Mouse (Mus musculus) cerebellum, postnatal 25 days (tissue): Measurements from ENCODE around the gene Mia.
A peak's percentile ranks its signal among the peaks of the same experiment; 100 is the strongest.

Experiments
- DNase-seq, 2 experiments: peaks; one replicate each; pipeline ENCODE4 v3.0.0; 2021; ENCODE audit warnings: mixed read lengths in 2 of 2

Gene Mia

DNA sequence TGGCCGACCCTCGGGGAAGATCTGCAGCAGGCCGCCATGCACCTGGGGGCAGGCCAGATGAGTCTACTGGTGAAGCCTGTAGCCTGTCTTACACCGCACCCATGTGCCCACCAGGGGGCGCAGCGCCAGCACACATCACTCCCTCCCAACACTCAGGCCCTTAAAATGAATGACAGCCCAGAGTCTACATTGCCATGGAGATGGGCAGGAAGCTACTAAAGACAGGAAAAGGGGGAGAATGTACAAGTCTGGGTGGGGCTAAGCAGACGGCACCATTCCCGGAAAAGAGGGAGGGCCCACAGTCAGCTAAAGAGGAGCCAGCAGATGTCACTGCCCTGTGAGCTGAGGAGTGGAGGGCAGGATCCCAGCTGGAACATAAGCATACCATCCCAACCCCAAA is 21.1 kb downstream of the Mia start:
- peak; percentile 88 to 91 for DNase-seq

DNA sequence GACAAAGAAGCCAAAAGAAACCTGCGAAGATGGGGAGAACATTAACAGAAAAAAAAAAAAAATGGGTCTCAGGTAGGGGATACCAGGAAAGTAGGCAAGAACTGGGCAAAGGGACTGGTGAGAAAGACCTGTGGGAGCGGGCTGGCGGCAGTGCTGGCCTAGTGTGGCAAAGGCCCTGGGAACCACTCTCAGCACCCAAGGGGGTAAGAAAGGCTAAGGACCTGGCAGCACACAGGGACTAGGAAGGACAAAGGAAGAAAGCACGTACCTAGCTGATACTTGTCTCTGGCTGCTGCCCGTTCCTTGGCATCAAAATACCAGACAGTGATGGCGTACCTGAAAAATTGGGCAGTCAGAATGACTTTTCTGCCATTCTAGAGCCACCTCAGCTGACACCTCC is 21.7 kb downstream of the Mia start:
- no peak for DNase-seq

DNA sequence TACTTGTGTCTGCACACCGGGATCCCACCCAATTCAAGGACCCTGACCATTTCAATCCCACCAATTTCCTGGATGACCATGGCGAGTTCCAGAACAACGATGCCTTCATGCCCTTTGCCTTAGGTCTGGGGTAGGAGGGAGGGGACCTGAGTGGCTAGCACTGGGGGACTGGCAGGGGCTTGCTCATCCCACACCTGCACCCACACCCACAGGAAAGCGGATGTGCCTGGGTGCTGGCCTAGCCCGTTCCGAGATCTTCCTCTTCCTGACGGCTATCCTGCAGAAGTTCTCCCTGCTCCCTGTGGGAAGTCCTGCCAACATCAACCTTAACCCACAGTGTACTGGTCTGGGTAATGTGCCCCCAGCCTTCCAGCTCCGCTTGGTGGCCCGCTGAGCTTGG is 22.8 kb downstream of the Mia start:
- DNase-seq = no peak

DNA sequence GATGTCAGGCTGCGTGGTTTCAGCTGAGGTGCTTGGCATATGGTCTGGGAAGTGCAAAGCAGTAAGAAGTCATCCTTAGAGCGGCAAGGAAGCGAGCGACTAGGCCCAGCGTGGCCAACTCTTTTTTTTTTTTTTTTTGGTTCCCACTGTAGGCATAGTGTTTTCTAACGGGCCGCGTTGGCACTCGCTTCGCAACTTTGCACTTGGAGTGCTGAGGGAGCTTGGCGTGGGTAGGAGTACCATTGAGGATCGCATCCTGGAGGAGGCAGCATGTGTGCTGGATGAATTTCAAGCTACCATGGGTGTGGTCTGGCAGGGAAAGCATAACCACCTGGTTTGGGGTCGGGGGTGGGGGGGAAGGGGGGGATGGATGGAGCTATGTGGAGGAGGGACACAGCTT is 25.0 kb downstream of the Mia start:
- DNase-seq = peak in 1 of 2 experiments; percentile 44

DNA sequence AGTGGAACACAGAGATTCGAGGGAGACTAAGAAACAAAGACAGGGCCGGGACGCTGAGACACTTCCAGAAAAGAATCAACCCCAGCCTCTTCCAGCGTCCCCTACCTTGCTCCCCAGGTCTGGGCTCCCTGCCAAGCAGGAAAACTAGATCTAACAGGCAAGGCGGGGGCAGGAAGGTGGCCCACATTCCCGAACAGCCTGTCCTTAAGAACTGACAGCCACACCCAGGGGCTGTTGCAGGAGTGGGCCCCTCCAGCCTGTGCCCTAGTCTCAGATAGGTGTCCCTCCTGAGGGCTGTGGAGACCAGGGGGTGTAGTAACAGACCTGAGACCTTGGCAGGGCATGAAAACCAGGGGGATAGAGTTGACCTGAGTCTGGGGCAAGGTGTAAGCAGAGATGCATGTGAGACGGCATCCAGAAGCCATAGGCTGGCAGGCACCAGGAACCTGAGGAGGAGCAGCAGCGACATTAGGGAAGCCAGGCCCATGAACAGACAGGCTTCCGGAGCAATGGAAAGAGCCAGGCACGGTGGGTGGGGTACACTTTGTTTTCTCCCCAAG is 27.7 kb downstream of the Mia start, which contains the start of gene Cyp2t4:
Cyp2t4 (plus strand) TSS at position 510 of the 560 bp plus-strand sequence.
- peak in 1 of 2 experiments; percentile 58 for DNase-seq

DNA sequence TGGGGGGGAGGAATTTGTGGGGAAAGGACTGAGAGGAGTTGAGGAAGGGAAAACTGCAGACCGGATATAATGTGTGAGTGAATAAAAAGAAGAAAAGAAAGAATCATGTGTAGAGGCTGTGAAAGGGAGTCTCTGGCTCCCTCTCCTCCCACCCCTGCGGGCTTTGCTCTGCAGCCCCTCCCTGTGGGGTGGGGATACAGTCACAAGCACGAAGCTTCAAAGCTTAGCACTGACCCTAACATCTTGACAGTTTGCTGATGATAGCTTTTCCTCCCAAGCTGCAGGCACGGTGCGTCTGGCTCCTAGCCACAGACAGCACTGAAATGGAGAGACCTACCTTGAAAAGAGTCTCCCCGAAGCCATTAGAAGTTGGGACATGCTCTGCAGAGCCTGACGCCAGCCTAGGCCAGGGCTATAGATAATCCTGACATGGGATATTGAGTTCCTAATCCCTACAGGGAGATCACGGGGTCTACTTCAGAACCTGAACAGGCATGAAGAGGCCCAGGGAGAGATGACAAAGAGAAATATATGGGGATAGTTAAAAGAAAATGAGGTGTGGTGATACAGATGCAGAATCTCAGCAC is 44.5 kb downstream of the Mia start:
- DNase-seq = no peak

DNA sequence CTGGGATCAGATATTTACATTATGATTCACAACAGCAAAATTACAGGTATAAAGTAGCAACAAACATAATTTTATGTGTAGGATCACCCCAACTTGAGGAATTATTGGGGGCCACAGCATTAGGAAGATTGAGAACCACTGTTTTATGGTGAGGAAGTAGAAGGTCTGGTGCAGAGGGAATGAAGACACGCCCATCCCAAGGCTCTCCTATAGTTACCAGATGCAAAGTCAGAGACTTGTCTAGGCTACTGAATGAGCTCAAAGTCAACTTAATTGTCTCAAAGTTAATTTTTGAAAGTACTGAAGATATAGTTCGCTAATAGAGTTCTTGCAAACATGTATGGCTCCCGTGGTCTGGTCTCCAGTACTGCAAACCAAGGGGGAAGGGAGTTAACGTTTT is 47.2 kb downstream of the Mia start:
- DNase-seq = no peak

DNA sequence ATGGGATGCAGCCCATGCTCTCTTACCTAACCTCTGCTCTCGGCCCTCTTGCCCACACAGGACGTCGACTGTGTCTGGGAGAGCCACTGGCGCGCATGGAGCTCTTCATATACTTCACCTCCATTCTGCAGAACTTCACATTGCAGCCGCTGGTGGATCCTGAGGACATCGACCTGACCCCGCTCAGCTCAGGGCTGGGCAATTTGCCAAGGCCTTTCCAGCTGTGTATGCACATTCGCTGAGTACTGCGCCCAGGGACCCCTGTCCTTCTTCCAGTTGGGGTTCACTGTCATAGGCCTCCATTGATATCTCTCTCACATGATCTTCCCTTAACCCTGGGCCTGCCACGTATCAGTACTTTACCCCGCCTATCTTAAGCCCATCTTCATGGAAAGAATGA is 47.8 kb downstream of the Mia start:
- DNase-seq = peak; percentile 10 to 14

DNA sequence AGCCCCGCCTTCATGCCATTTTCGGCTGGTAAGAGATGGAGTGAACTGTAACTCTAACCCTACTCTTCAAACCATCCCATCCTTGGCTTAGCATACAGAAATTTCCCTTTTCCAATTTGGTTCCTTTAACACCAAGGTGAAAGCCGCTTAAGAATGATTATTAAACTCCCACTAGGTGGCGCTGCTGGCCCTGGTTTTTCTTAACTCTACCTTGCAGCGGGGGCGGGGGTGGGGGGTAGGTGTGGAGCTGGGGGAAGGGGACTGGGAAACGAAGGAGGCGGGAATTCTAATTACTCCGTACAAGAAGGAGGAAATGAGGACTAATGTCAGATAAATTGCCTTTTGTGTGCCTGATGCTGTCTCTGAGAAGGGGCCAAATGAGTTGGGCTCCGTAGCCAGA is 48.4 kb downstream of the Mia start:
- DNase-seq = peak; percentile 66 to 84

DNA sequence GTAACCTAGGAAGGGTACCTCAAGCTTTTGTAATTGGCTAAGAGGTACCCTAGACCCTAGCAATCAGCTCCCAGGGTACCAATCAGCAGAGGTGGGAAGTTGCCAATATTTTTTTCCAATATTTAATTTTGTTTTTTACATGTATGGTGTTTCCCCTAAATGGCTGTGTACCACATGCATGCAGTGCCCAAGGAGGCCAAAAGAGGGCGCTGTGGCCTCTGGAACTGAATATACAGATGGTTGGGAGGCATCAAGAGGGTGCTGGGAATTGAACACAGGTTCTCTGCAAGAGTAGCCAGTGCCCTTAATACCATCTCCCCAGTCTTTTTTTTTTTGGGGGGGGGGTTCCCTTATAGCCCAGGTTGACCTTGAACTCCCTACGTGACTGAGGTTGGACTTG is 49.6 kb downstream of the Mia start:
- peak in 1 of 2 experiments; percentile 7 for DNase-seq

DNA sequence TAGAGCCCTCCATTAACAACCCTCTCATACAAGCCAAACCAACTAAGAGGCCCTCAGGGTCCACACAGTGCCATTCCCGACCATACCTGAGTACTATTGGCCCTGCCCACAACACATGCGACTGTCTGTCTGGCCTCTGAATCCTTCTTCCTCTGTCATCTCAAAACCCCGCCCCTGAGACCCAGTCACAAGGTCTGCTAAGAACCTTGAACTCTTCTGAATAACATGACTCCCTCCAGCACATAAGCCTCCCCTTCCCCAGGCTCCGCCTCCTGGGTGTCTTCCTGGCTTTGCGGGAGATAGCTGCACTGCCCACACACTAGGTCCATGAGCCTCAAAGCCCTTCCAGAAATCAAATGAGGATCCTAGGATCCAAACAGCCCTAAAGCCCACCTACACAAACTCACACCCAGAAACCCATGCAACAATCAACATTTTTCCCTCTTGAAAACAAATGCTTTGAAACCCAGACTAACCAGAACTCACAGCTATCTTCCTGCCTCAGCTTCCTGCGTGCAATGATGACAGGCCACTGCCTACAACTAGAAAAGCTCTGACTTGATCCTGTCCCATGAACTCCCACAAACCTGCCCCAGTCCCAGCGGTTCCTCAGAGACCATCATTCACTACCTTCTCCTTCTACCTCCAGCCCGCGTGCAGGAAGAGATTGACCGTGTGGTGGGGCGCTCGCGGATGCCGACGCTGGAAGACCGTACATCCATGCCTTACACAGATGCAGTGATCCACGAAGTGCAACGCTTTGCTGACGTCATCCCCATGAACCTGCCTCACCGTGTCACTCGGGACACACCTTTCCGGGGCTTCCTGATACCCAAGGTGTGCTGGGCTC is 50.2 kb downstream of the Mia start:
- no peak for DNase-seq

DNA sequence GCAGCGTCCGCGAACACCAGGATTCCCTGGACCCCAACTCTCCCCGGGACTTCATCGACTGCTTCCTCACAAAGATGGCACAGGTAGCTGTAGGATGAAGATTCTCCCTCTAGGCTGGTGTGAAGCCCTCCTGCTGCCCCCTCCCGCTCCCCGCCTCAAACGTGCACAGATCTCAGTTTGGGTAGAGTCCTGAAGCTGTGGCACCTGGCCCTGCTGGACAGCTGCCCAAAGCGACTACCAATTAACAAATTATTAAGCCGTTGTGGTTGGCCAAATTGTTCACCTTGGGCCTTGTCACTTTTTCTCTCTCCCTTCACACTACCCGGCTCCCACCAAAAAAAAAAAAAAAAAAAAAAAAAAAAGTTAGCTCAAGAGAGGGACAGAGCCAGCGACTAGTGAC is 51.1 kb downstream of the Mia start:
- DNase-seq = no peak
